Mouse (Mus musculus) heart, embryonic 14.5 days (tissue): ENCODE results near the gene Kcnj13. TPM values are rescaled to one million over a fixed set of nuclear protein-coding genes. Genes with fewer than 3 reads are reported as not detected.
A peak's percentile ranks its signal among the peaks of the same experiment; 100 is the strongest.

Experiments used
- ATAC-seq: fragments of 200-750 bp; cut with Nextera tagmentation; 2 replicates; pipeline ENCODE4 v1.8.0; 2017; ENCODE audit warnings: low read depth, moderate TSS enrichment; ENCODE audit not compliant: insufficient number of reproducible peaks, insufficient read depth, low FRiP score
- H3K27ac ChIP-seq, 2 experiments: fragments of 200-500 bp in 1 of 2; fragments of 300-500 bp in 1 of 2; sonication (generic) in 1 of 2; replicated peaks in 1 of 2; 2 replicates each; pipeline ENCODE4 v1.5.1; 2012 to 2014; ENCODE audit warnings: low read depth in 2 of 2, low read length in 2 of 2, control low read depth in 1 of 2, mild to moderate bottlenecking in 1 of 2, mixed read lengths in 1 of 2; ENCODE audit not compliant: control insufficient read depth in 1 of 2, insufficient read depth in 1 of 2
- H3K27me3 ChIP-seq: fragments of 300-500 bp; sonication (generic); 2 replicates; pipeline ENCODE4 v1.6.1; 2014; ENCODE audit warnings: mild to moderate bottlenecking, low read length, control low read depth; ENCODE audit not compliant: control insufficient read depth, insufficient read depth
- H3K36me3 ChIP-seq: fragments of 300-500 bp; sonication (generic); 2 replicates; pipeline ENCODE4 v1.6.1; 2014; ENCODE audit warnings: mild to moderate bottlenecking, control low read depth, low read length, mixed read lengths; ENCODE audit not compliant: control insufficient read depth, insufficient read depth
- H3K4me1 ChIP-seq, 2 experiments: fragments of 200-500 bp in 1 of 2; fragments of 300-500 bp in 1 of 2; sonication (generic) in 1 of 2; 2 replicates each; pipeline ENCODE4 v1.6.1; 2012 to 2014; ENCODE audit warnings: low read length in 2 of 2, control low read depth in 1 of 2, mixed read lengths in 1 of 2; ENCODE audit not compliant: control insufficient read depth in 2 of 2, insufficient read depth in 2 of 2
- H3K4me2 ChIP-seq: fragments of 300-500 bp; sonication (generic); 2 replicates; pipeline ENCODE4 v1.6.1; 2014; ENCODE audit warnings: mild to moderate bottlenecking, low read length
- H3K4me3 ChIP-seq, 2 experiments: fragments of 200-500 bp in 1 of 2; fragments of 300-500 bp in 1 of 2; sonication (generic) in 1 of 2; 2 replicates each; pipeline ENCODE4 v1.5.1; 2012 to 2014; ENCODE audit warnings: low read length in 2 of 2, mild to moderate bottlenecking in 2 of 2, control low read depth in 1 of 2, low read depth in 1 of 2, moderate library complexity in 1 of 2; ENCODE audit not compliant: control insufficient read depth in 1 of 2, insufficient read depth in 1 of 2
- H3K9ac ChIP-seq: fragments of 300-500 bp; sonication (generic); 2 replicates; pipeline ENCODE4 v1.6.1; 2014; ENCODE audit warnings: mild to moderate bottlenecking, low read length
- H3K9me3 ChIP-seq: fragments of 300-500 bp; sonication (generic); 2 replicates; pipeline ENCODE4 v1.6.1; 2016; ENCODE audit warnings: low read length, control low read depth; ENCODE audit not compliant: control insufficient read depth
- WGBS: fragments of 180-500 bp; shearing (Covaris S2); extraction: QIAGEN DNeasy Blood & Tissue Kit; methylation state at CpG from one replicate; pipeline ENCODE4 v1.1.7; 2014; 5-methylcytosine and 5-hydroxymethylcytosine counted together
- polyA plus RNA-seq: library from polyadenylated mRNA; unstranded; fragments of >200 nt; fragmentation: Nextera tagmentation; extraction: Ambion mirVana; gene quantifications from 2 replicates; pipeline ENCODE4 v1.2.1, GENCODE M21; 2014

Gene Kcnj13
- 0.36 TPM in 1 of 2 replicates, not detected in the other for polyA plus RNA-seq

GRCm38 (mm10) chr1:87394594-87394993 lies at the start of gene Kcnj13:
Gene Kcnj13 (minus strand): TSS chr1:87394729.
- Histone ChIP-seq H3K36me3 (peaks cover 34% of the 10 kb centered on the region), H3K27ac (no peak within 1 kb of the TSS), H3K4me3 (no peak within 1 kb of the TSS), H3K9me3 (no peaks in the 10 kb centered on the region), H3K9ac (no peak within 1 kb of the TSS), H3K27me3 (no peaks in the 10 kb centered on the region), H3K4me2 (no peak within 1 kb of the TSS), H3K4me1 (peaks cover 2 to 8% of the 10 kb centered on the region in 2 experiments)
- WGBS: 53% methylated on average over 6 of the region's 6 CpGs
- no peak for ATAC-seq

- Histone ChIP-seq H3K27ac (no peak overlapping the region), H3K9me3 (no peaks in the 10 kb centered on the region), H3K4me2 (no peak overlapping the region), H3K27me3 (no peaks in the 10 kb centered on the region), H3K36me3 (peaks cover 88% of the 10 kb centered on the region), H3K9ac (no peak overlapping the region), H3K4me1 (no peaks in the 10 kb centered on the region), H3K4me3 (no peak overlapping the region)
- WGBS: 39% methylated on average over 6 of the region's 6 CpGs
- ATAC-seq: no peak
Observed at GRCm38 (mm10) chr1:87436583-87436982, 42.1 kb upstream of the Kcnj13 start.

- no peak overlapping the region for H3K4me3 ChIP-seq
- 89% methylated on average over 2 of the region's 2 CpGs for WGBS
Observed at GRCm38 (mm10) chr1:87435125-87435524, 40.6 kb upstream of the Kcnj13 start.

GRCm38 (mm10) chr1:87418733-87419132 lies 24.2 kb upstream of the Kcnj13 start:
- WGBS: 86% methylated on average over 4 of the region's 4 CpGs
- Histone ChIP-seq H3K27me3 (no peaks in the 10 kb centered on the region), H3K27ac (no peak overlapping the region), H3K4me1 (no peaks in the 10 kb centered on the region), H3K4me3 (no peak overlapping the region), H3K36me3 (peaks cover 67% of the 10 kb centered on the region), H3K4me2 (no peak overlapping the region), H3K9ac (no peak overlapping the region), H3K9me3 (no peaks in the 10 kb centered on the region)
- no peak for ATAC-seq

More at GRCm38 (mm10) chr1:87435125-87435524, 40.6 kb upstream of the Kcnj13 start:
- Histone ChIP-seq H3K9ac (no peak overlapping the region), H3K4me2 (no peak overlapping the region), H3K9me3 (no peaks in the 10 kb centered on the region), H3K36me3 (peaks cover 88% of the 10 kb centered on the region), H3K27me3 (no peaks in the 10 kb centered on the region), H3K27ac (no peak overlapping the region), H3K4me1 (no peaks in the 10 kb centered on the region)
- ATAC-seq: no peak

GRCm38 (mm10) chr1:87409380-87409779 lies 14.9 kb upstream of the Kcnj13 start:
- no peak for ATAC-seq
- no peaks in the 10 kb centered on the region for H3K9me3 ChIP-seq
- H3K4me1 ChIP-seq: no peaks in the 10 kb centered on the region
- H3K27me3 ChIP-seq: no peaks in the 10 kb centered on the region
- no peak overlapping the region for H3K4me2 ChIP-seq
- no peak overlapping the region for H3K27ac ChIP-seq
- H3K9ac ChIP-seq: no peak overlapping the region
- H3K36me3 ChIP-seq: peaks cover 90% of the 10 kb centered on the region
- no peak overlapping the region for H3K4me3 ChIP-seq
- WGBS: 87% methylated on average over 4 of the region's 4 CpGs

- Histone ChIP-seq H3K4me2 (no peak overlapping the region), H3K36me3 (peaks cover 73% of the 10 kb centered on the region), H3K4me1 (no peaks in the 10 kb centered on the region), H3K27me3 (no peaks in the 10 kb centered on the region), H3K4me3 (no peak overlapping the region), H3K9me3 (no peaks in the 10 kb centered on the region), H3K27ac (no peak overlapping the region), H3K9ac (no peak overlapping the region)
- no peak for ATAC-seq
Observed at GRCm38 (mm10) chr1:87406012-87406411, 11.5 kb upstream of the Kcnj13 start.

- H3K4me3 ChIP-seq: no peak overlapping the region
- 78% methylated on average over 1 of the region's 1 CpGs for WGBS
- H3K27ac ChIP-seq: no peak overlapping the region
- no peak for ATAC-seq
- peaks cover 60% of the 10 kb centered on the region for H3K36me3 ChIP-seq
- H3K27me3 ChIP-seq: no peaks in the 10 kb centered on the region
- no peak overlapping the region for H3K4me2 ChIP-seq
- no peaks in the 10 kb centered on the region for H3K4me1 ChIP-seq
- H3K9ac ChIP-seq: no peak overlapping the region
- H3K9me3 ChIP-seq: no peaks in the 10 kb centered on the region
Observed at GRCm38 (mm10) chr1:87404710-87405109, 10.2 kb upstream of the Kcnj13 start.

GRCm38 (mm10) chr1:87396923-87397586 lies 2.5 kb upstream of the Kcnj13 start:
- no peak for ATAC-seq
- H3K27ac ChIP-seq: peak overlapping the region in 1 of 2 experiments; percentile 61; a peak in 1 of 4 replicates
- WGBS: 58% methylated on average over 7 of the region's 7 CpGs

More at GRCm38 (mm10) chr1:87396923-87397586, 2.5 kb upstream of the Kcnj13 start:
- peaks cover 11% of the 10 kb centered on the region; the same call in 1 of the 2 replicates for H3K36me3 ChIP-seq
- H3K4me1 ChIP-seq: peaks cover 2 to 8% of the 10 kb centered on the region in 2 experiments
- no peaks in the 10 kb centered on the region for H3K27me3 ChIP-seq
- no peaks in the 10 kb centered on the region for H3K9me3 ChIP-seq
- H3K9ac ChIP-seq: no peak overlapping the region
- H3K4me2 ChIP-seq: no peak overlapping the region
- H3K4me3 ChIP-seq: no peak overlapping the region
